Mouse (Mus musculus) hindbrain, postnatal 0 days (tissue): ENCODE data around the gene Klhdc10. TPM values are rescaled to one million over a fixed set of nuclear protein-coding genes. Genes with fewer than 3 reads are reported as not detected.
"Not testable (repeated sequence)": the region's sequence is repeated elsewhere in the genome, so short reads cannot be mapped to it uniquely, and the experiment has no call there.

Experiments
- ATAC-seq: fragments of 200-750 bp; cut with Nextera tagmentation; 2 replicates; pipeline ENCODE4 v1.8.0; 2017; ENCODE audit warnings: mild to moderate bottlenecking, moderate TSS enrichment, moderate library complexity
- DNase-seq: peaks from one replicate; pipeline ENCODE4 v3.0.0-alpha.2; 2015; ENCODE audit warnings: low spot score
- H3K27ac ChIP-seq: fragments of 300-500 bp; sonication (generic); 2 replicates; pipeline ENCODE4 v1.5.1; 2014; ENCODE audit warnings: mild to moderate bottlenecking
- H3K27me3 ChIP-seq: fragments of 300-500 bp; sonication (generic); 2 replicates; pipeline ENCODE4 v1.6.1; 2014; ENCODE audit warnings: low read length, mixed read lengths; ENCODE audit not compliant: insufficient read depth
- H3K36me3 ChIP-seq: fragments of 300-500 bp; sonication (generic); 2 replicates; pipeline ENCODE4 v1.6.1; 2014; ENCODE audit warnings: low read length, mixed read lengths; ENCODE audit not compliant: insufficient read depth
- H3K4me1 ChIP-seq: fragments of 300-500 bp; sonication (generic); 2 replicates; pipeline ENCODE4 v1.6.1; 2014; ENCODE audit warnings: antibody characterized with exemption, low read length, mixed read lengths; ENCODE audit not compliant: insufficient read depth
- H3K4me2 ChIP-seq: fragments of 300-500 bp; sonication (generic); 2 replicates; pipeline ENCODE4 v1.6.1; 2014; ENCODE audit warnings: low read depth, mild to moderate bottlenecking, low read length, moderate library complexity, mixed read lengths
- H3K4me3 ChIP-seq: fragments of 300-500 bp; sonication (generic); 2 replicates; pipeline ENCODE4 v1.5.1; 2014; ENCODE audit warnings: low read length
- H3K9ac ChIP-seq: fragments of 300-500 bp; sonication (generic); replicated peaks from 2 replicates; pipeline ENCODE4 v1.6.1; 2014; ENCODE audit warnings: mild to moderate bottlenecking, low read length, moderate library complexity, mixed read lengths
- H3K9me3 ChIP-seq: fragments of 300-500 bp; sonication (generic); 2 replicates; pipeline ENCODE4 v1.6.1; 2016; ENCODE audit warnings: low read length, mixed read lengths
- CTCF ChIP-seq: IDR thresholded peaks from 2 replicates; pipeline ENCODE4 v1.5.1; 2016; ENCODE audit warnings: antibody characterized with exemption, control low read depth, low read depth
- WGBS: fragments of 180-500 bp; shearing (Covaris S2); extraction: QIAGEN DNeasy Blood & Tissue Kit; methylation state at CpG from one replicate; pipeline ENCODE4 v1.1.7; 2014; 5-methylcytosine and 5-hydroxymethylcytosine counted together
- polyA plus RNA-seq: library from polyadenylated mRNA; unstranded; fragments of >200 nt; fragmentation: Nextera tagmentation; extraction: Ambion mirVana; gene quantifications from 2 replicates; pipeline ENCODE4 v1.2.1, GENCODE M21; 2015
- total RNA-seq: library from RNA; depleted of rRNA; stranded (reverse); fragments of >200 nt; gene quantifications from 2 replicates; pipeline ENCODE4 v1.2.3, GENCODE M21; 2014

The Klhdc10 gene
- total and polyA plus RNA-seq, 2 experiments from 2014 or later, result 23.2 to 103 TPM

DNA sequence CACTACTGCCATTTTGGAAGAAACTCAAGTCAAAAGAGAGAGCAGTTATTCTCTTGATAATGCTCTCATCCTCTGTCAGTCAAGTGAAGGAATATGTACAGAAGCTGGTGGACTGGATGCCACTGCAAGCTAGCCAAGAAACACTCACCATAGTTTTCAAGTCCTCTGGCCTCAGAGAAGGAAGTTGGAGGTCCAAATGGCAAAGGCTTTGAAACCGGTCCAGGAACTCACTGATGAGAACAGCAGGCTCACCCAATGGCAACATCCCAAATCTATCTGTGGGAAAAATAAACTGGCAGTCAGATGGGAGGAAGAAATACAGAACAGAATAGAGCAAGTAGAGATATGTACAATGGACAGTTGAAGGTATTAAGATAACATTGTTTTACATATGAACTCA is 25.9 kb upstream of the Klhdc10 start:
- no peaks in the 10 kb centered on the region for H3K9me3 ChIP-seq
- H3K9ac ChIP-seq, result no peak overlapping the region
- no peak for TF ChIP-seq CTCF
- 0 out of 2 replicates have a peak, but pooled peaks cover 3% of the 10 kb centered on the region for H3K4me1 ChIP-seq
- no peaks in the 10 kb centered on the region for H3K27me3 ChIP-seq
- H3K27ac ChIP-seq, result no peak overlapping the region
- peaks cover 65% of the 10 kb centered on the region for H3K36me3 ChIP-seq
- DNase-seq (peak; percentile 38), ATAC-seq (no peak)
- H3K4me2 ChIP-seq, result no peak overlapping the region
- no peak overlapping the region for H3K4me3 ChIP-seq
- 38% methylated on average over 1 of the region's 1 CpGs for WGBS

DNA sequence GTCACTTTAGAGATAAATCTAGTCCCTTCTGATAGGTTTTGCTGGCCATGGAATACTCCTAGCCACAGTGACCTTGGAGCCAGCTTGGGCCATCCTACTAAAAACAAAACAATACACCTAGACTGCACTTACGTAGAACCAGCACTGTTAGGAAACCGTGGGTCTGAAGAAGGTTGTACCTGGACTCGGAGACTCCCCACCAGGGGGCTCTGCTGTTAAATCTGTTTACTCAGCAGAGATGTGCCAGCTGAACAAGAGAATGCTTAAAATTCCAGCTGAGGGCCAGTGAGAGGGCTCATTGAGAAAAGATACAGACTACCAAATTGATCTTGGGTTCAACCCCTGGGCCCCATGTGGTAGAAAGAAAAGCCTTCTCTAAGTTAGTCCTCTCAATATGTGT is 20.6 kb upstream of the Klhdc10 start:
- Histone ChIP-seq H3K36me3 (peaks cover 63% of the 10 kb centered on the region), H3K27ac (no peak overlapping the region), H3K9ac (no peak overlapping the region), H3K4me2 (no peak overlapping the region), H3K4me3 (no peak overlapping the region), H3K9me3 (no peaks in the 10 kb centered on the region), H3K4me1 (0 out of 2 replicates have a peak, but pooled peaks cover under 1% of the 10 kb centered on the region), H3K27me3 (no peaks in the 10 kb centered on the region)
- DNase-seq (peak; percentile 70), ATAC-seq (no peak)
- 66% methylated on average over 3 of the region's 3 CpGs for WGBS
- TF ChIP-seq CTCF, result peak; percentile 39

DNA sequence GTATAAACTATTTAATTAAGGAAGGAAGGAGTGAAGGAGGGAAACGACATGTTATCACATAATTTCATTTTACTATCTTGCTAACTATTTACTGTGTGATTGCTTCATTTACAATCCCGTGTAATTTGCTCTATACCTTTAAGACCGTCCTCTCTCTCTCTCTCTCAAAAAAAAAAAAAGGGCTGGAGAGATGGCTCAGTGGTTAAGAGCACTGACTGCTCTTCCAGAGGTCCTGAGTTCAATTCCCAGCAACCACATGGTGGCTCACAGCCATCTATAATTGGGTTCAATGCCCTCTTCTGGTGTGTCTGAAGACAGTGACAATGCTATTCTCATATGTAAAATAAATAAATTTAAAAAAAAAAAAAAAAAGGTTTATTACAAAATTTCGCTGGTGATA is 11.4 kb upstream of the Klhdc10 start:
- ATAC-seq, result peak; percentile 8; the same call in 1 of the 2 replicates
- peak overlapping the region; percentile 85 for H3K4me3 ChIP-seq
- H3K4me1 ChIP-seq, DNase-seq, H3K27me3 ChIP-seq, H3K9me3 ChIP-seq: not testable (repeated sequence)
- peak overlapping the region; percentile 73; the same call in 1 of the 2 replicates for H3K27ac ChIP-seq
- peak overlapping the region; percentile 59 for H3K4me2 ChIP-seq
- peak overlapping the region; percentile 65 for H3K9ac ChIP-seq
- H3K36me3 ChIP-seq, result peaks cover 15% of the 10 kb centered on the region; the same call in 1 of the 2 replicates
- 28% methylated on average over 4 of the region's 4 CpGs for WGBS

DNA sequence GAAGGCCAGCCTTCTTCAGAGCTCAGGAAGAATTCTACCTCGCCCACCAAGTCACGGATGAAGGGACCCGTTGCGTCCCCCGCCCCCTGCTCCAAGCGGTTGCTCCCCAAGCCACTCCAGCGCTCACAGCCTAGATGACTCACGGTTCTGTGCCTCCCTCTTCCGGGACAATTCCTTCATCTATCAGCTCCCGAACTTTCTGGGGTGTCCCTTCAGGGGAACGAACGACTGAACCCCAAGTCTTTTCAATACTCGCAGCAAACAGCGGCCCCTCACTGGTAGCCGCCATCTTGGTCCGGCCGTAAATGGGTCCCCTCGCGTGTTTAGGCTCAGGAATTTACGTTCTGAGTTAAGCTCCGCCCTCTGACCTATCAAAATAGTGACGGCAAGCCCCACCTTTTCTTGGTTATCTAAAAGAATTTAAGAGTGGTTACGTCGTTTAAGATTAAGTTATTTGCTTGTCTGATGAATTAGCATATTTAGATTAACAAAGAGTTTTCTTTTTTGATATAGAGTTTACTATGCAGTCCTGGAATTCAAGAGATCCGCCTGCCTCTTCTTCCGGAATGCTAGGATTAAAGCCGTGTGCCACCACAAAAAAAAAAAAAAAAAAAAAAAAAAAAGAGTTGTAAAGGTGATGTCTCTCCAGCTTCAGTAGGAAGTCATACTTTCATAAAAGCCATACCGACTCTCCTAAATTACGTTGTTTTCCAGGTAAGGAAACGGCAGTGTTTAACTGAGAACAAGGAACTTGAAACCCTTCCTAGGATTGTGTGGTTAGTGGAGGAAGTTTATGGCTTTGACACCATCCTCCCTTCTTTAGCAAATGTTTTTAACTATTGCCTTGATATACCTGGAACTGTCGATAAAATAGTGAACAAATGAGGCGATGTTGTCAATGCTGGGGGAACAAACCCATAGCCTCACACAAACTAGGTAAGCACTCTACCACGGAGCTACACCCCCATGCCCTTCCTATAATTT is 10.7 kb upstream of the Klhdc10 start, which contains the start of gene Zc3hc1:
Gene Zc3hc1, minus strand, starts transcription at position 315 of the 984 bp plus-strand sequence.
- DNase-seq (peak; percentile 89), ATAC-seq (peak; percentile 92)
- no peak for TF ChIP-seq CTCF
- Histone ChIP-seq H3K4me3 (peak within 1 kb of the TSS; percentile 85), H3K9ac (peak within 1 kb of the TSS; percentile 65), H3K27me3 (no peaks in the 10 kb centered on the region), H3K27ac (peak within 1 kb of the TSS; percentile 73; the same call in 1 of the 2 replicates), H3K4me1 (no peaks in the 10 kb centered on the region), H3K36me3 (peaks cover 8% of the 10 kb centered on the region; the same call in 1 of the 2 replicates), H3K9me3 (no peaks in the 10 kb centered on the region), H3K4me2 (peak within 1 kb of the TSS; percentile 59)
- WGBS, result 17% methylated on average over 33 of the region's 33 CpGs

DNA sequence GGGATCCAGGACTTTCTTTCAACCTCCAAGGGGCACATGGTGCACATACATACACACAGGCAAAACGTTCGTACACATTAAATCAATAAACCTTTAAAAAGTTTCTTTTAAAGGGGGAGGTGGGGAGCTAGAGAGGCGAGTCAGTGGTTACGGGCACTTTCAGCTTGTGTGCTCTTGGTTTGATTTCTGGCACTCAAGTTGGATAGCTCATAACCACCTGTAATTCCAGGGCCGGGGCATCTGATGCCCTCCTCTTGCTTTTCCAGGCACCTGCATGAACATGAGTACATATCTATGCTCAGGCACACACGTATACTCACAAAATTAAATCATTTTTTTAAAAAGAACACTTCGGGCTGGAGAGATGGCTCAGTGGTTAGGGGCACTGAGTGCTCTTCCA is 9.7 kb upstream of the Klhdc10 start:
- Histone ChIP-seq H3K4me1 (no peaks in the 10 kb centered on the region), H3K9ac (no peak overlapping the region), H3K36me3 (no peaks in the 10 kb centered on the region), H3K4me3 (no peak overlapping the region), H3K4me2 (no peak overlapping the region), H3K27ac (no peak overlapping the region), H3K9me3 (no peaks in the 10 kb centered on the region), H3K27me3 (no peaks in the 10 kb centered on the region)
- WGBS, result 91% methylated on average over 7 of the region's 7 CpGs
- ATAC-seq (no peak), DNase-seq (no peak)
- no peak for TF ChIP-seq CTCF

DNA sequence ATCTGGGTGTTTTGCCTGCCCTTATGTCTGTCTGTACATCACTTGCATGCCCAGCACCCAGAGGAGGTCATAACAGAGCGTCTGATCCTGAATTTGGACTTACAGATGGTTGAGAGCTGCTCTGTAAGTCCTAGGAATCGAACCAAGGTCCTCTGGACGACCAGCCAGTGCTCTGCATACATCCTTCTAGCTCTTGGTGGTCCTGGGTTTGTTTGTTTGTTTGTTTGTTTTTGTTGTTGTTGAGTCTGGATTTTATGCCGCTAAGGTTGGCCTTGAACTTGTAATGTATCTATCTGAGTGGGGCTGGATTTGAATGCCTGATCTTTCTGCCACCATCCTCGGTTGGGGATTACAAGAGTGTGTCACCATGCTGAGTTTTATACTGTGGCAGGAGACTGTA is 1.5 kb upstream of the Klhdc10 start:
- Histone ChIP-seq H3K4me3 (no peak overlapping the region), H3K9me3 (no peaks in the 10 kb centered on the region), H3K4me2 (peak overlapping the region; percentile 67), H3K27me3 (no peaks in the 10 kb centered on the region), H3K4me1 (peaks cover 9% of the 10 kb centered on the region), H3K9ac (peak overlapping the region; percentile 68; the same call in 1 of the 2 replicates), H3K27ac (peak overlapping the region; percentile 96), H3K36me3 (no peaks in the 10 kb centered on the region)
- ATAC-seq (no peak), DNase-seq (no peak)
- 84% methylated on average over 5 of the region's 5 CpGs for WGBS
- no peak for TF ChIP-seq CTCF

DNA sequence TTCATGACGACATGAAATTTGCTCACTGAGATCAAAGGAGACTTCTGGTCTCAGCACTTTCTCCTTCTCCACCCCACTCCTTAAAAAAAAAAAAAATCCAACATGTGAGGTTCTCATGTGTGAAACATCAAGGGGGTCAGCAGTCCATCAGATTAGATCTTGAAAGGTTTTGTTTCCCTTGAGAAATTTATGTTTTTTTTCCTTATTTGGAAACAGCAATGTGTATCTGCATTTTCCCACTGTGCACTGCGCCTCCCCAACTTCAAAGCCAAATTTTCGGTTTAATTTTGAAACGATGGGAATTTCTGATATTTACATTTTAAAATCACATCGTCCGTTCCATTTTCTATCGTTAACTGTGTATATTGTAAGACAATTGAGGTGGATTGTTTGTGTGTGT is 952 bp upstream of the Klhdc10 start:
- no peak for TF ChIP-seq CTCF
- no peaks in the 10 kb centered on the region for H3K9me3 ChIP-seq
- H3K4me3 ChIP-seq, result peak overlapping the region; percentile 98
- H3K4me1 ChIP-seq, result peaks cover 9% of the 10 kb centered on the region
- whole genome bisulfite sequencing, result 5% methylated on average over 7 of the region's 7 CpGs
- peak overlapping the region; percentile 67 for H3K4me2 ChIP-seq
- no peak for ATAC-seq
- H3K27me3 ChIP-seq, result no peaks in the 10 kb centered on the region
- peak overlapping the region; percentile 68 for H3K9ac ChIP-seq
- H3K36me3 ChIP-seq, result no peaks in the 10 kb centered on the region
- DNase-seq, result no peak
- H3K27ac ChIP-seq, result peak overlapping the region; percentile 96
